Mouse (Mus musculus): ENCODE measurements around the gene Olfr102. TPM values are rescaled to one million over a fixed set of nuclear protein-coding genes. Genes with fewer than 3 reads are reported as not detected.

Gene Olfr102
- polyA plus RNA-seq, 1 experiment from 2014 or later = not detected

DNA sequence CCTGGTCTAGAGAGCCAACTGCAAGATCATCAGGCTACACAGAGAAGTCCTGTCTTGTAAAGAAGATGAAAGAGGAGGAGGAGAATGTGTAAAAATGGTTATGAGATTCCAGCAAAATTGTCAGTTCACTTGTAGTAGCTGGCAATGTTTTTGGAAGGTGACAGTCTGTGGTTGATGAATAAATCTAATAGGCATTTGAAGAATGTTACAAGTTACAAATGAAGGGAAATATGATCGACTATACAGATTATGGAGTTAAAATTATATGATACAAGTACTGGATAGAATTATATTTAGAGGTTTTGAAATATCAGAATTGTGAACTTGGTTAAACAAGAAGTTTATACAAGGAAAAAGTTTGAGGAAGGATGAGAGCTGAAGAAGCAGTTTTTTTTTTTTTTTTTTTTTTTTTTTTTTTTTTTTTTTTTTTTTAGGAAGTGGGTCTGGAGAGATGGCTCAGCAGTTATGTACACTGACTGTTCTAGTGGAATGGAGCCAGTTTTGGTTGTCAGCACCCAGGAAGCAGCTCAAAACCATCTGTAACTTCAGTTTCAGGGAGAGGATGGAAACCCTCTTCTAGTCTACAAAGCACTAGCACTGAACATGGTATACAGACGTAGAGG is 41.1 kb downstream of the Olfr102 start:
- H3K4me2 ChIP-seq (ENCODE audit: low read length) = no peak overlapping the region
- H3K36me3 ChIP-seq (ENCODE audit: control insufficient read depth, insufficient read depth) = no peaks in the 10 kb centered on the region
- H3K4me1 ChIP-seq (replicated peaks; ENCODE audit: control insufficient read depth, insufficient read depth, low read length) = no peaks in the 10 kb centered on the region
- H3K27ac ChIP-seq (ENCODE audit: low read length) = no peak overlapping the region
- 82% methylated on average over 2 of the region's 2 CpGs for WGBS
- H3K4me3 ChIP-seq (replicated peaks; ENCODE audit: low read length) = no peak overlapping the region
- H3K9ac ChIP-seq (replicated peaks; ENCODE audit: low read depth, low read length) = no peak overlapping the region
- no peaks in the 10 kb centered on the region for H3K27me3 ChIP-seq (replicated peaks; ENCODE audit: control insufficient read depth, insufficient read depth, low read length)
- H3K9me3 ChIP-seq (ENCODE audit: control insufficient read depth, low read length) = no peaks in the 10 kb centered on the region
- no peak for ATAC-seq

DNA sequence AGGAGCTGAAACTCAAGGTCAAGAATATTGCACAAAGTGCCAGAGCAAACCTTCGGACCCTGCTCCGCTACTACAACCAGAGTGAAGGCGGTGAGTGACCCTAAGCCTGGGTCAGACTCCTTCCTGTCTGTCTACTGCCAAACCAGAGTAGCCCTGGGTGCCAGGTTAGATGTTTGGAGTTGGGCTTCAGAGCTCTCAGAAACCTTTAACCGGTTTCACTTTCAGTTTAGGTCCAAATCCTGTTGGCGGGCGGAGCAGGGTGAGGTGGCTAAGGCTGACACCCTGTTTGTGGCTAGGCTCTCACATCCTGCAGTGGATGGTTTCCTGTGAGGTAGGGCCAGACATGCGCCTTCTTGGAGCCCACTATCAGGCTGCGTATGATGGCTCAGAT is 46.2 kb downstream of the Olfr102 start:
- Histone ChIP-seq H3K9ac (replicated peaks; ENCODE audit: low read depth, low read length) (no peak overlapping the region), H3K4me3 (replicated peaks; ENCODE audit: low read length) (peak overlapping the region; percentile 60), H3K36me3 (ENCODE audit: control insufficient read depth, insufficient read depth) (no peaks in the 10 kb centered on the region), H3K27me3 (replicated peaks; ENCODE audit: control insufficient read depth, insufficient read depth, low read length) (no peaks in the 10 kb centered on the region), H3K27ac (ENCODE audit: low read length) (no peak overlapping the region), H3K4me1 (replicated peaks; ENCODE audit: control insufficient read depth, insufficient read depth, low read length) (no peaks in the 10 kb centered on the region; the same call in 1 of the 2 replicates), H3K4me2 (ENCODE audit: low read length) (peak overlapping the region; percentile 91), H3K9me3 (ENCODE audit: control insufficient read depth, low read length) (no peaks in the 10 kb centered on the region)
- WGBS = 70% methylated on average over 8 of the region's 8 CpGs
- ATAC-seq = peak; percentile 13

DNA sequence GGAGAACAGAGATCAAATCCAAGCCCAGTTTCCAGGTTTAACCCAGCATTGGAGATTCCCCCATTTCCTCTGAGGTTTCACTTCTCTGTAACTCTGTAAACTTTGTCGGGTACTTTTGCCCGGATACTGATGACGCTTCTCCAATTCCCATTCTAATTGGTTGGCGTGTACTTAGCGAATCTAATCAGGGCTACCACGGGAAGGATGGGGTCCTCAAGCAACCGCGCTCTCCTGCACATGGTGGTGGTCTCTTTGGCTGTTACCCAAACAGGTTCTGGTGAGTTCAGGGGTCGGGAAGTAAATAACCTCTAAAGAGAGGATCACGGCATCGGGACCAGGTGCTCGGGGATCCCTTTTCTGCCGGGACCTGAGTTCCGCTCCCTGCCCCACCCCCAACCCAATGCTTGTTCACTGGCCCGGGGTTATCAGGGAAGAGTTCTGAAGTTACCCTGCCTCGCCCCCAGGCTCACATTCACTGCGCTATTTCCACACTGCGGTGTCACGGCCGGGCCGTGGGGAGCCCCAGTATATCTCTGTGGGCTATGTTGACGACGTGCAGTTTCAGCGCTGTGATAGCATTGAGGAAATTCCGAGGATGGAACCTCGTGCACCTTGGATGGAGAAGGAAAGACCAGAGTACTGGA is 46.7 kb downstream of the Olfr102 start, which contains the start of gene H2-M3:
Gene H2-M3, plus strand, starts transcription at position 163 of the 644 bp plus-strand sequence.
- peak within 1 kb of the TSS; percentile 91 for H3K4me2 ChIP-seq (ENCODE audit: low read length)
- 4% methylated on average over 26 of the region's 26 CpGs for WGBS
- H3K27me3 ChIP-seq (replicated peaks; ENCODE audit: control insufficient read depth, insufficient read depth, low read length) = no peaks in the 10 kb centered on the region
- no peaks in the 10 kb centered on the region for H3K36me3 ChIP-seq (ENCODE audit: control insufficient read depth, insufficient read depth)
- H3K9ac ChIP-seq (replicated peaks; ENCODE audit: low read depth, low read length) = peak within 1 kb of the TSS; percentile 55
- peak; percentile 100 for ATAC-seq
- H3K4me3 ChIP-seq (replicated peaks; ENCODE audit: low read length) = peak within 1 kb of the TSS; percentile 60
- H3K27ac ChIP-seq (ENCODE audit: low read length) = no peak within 1 kb of the TSS
- no peaks in the 10 kb centered on the region for H3K9me3 ChIP-seq (ENCODE audit: control insufficient read depth, low read length)
- H3K4me1 ChIP-seq (replicated peaks; ENCODE audit: control insufficient read depth, insufficient read depth, low read length) = no peaks in the 10 kb centered on the region; the same call in 1 of the 2 replicates

DNA sequence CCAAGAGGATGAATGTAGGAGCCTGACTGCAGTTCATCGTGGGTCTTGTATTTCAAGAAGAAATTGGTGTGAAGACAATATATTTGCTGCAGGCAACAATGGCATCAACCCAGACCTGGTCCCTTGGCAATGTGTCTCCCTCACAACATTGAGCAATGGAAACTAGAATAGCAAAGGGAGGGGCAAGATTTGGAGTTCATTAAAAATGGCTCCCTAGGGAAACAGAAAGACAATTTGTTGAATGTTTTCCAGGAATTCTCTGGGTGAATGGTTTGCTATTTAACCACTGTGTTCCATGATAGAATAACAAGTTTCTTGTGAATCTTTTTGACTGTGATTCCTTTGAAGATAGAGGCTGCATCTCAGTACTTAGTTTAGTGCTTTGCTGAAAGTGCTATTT is 53.2 kb downstream of the Olfr102 start, which contains the start of gene Olfr98:
Gene Olfr98, minus strand, starts transcription at position 124 of the 400 bp plus-strand sequence.
- WGBS = 79% methylated on average over 1 of the region's 1 CpGs
- Histone ChIP-seq H3K4me3 (replicated peaks; ENCODE audit: low read length) (no peak within 1 kb of the TSS), H3K27ac (ENCODE audit: low read length) (no peak within 1 kb of the TSS), H3K4me2 (ENCODE audit: low read length) (no peak within 1 kb of the TSS), H3K9ac (replicated peaks; ENCODE audit: low read depth, low read length) (no peak within 1 kb of the TSS), H3K36me3 (ENCODE audit: control insufficient read depth, insufficient read depth) (no peaks in the 10 kb centered on the region), H3K4me1 (replicated peaks; ENCODE audit: control insufficient read depth, insufficient read depth, low read length) (no peaks in the 10 kb centered on the region), H3K27me3 (replicated peaks; ENCODE audit: control insufficient read depth, insufficient read depth, low read length) (no peaks in the 10 kb centered on the region), H3K9me3 (ENCODE audit: control insufficient read depth, low read length) (no peaks in the 10 kb centered on the region)
- ATAC-seq = no peak

Other genes with a start within 250 kb of the Olfr102 start
- not detected in 2 replicates for gene Olfr90, start 228.6 kb downstream of the Olfr102 start, polyA plus RNA-seq (2015; fragmentation: Nextera tagmentation; extraction: Ambion mirVana)
- not detected in 2 replicates for gene Olfr91, start 218.8 kb downstream of the Olfr102 start, polyA plus RNA-seq (2015; fragmentation: Nextera tagmentation; extraction: Ambion mirVana)
- not detected in 2 replicates for gene Olfr92, start 197.0 kb downstream of the Olfr102 start, polyA plus RNA-seq (2015; fragmentation: Nextera tagmentation; extraction: Ambion mirVana)
- gene Olfr93, start 155.6 kb downstream of the Olfr102 start, polyA plus RNA-seq (2015; fragmentation: Nextera tagmentation; extraction: Ambion mirVana) = not detected in 2 replicates
- not detected in 2 replicates for gene Ubd, start 123.2 kb downstream of the Olfr102 start, polyA plus RNA-seq (2015; fragmentation: Nextera tagmentation; extraction: Ambion mirVana)
- not detected in 2 replicates for gene Olfr94, start 116.1 kb downstream of the Olfr102 start, polyA plus RNA-seq (2015; fragmentation: Nextera tagmentation; extraction: Ambion mirVana)
- gene Olfr95, start 103.9 kb downstream of the Olfr102 start, polyA plus RNA-seq (2015; fragmentation: Nextera tagmentation; extraction: Ambion mirVana) = not detected in 2 replicates
- gene Olfr96, start 96.9 kb downstream of the Olfr102 start, polyA plus RNA-seq (2015; fragmentation: Nextera tagmentation; extraction: Ambion mirVana) = not detected in 2 replicates
- gene Olfr97, start 79.7 kb downstream of the Olfr102 start, polyA plus RNA-seq (2015; fragmentation: Nextera tagmentation; extraction: Ambion mirVana) = not detected in 2 replicates
- not detected in 2 replicates for gene Olfr98, start 53.3 kb downstream of the Olfr102 start, polyA plus RNA-seq (2015; fragmentation: Nextera tagmentation; extraction: Ambion mirVana)
- 0.67 and 0.81 TPM in 2 replicates for gene H2-M3, start 46.8 kb downstream of the Olfr102 start, polyA plus RNA-seq (2015; fragmentation: Nextera tagmentation; extraction: Ambion mirVana)
- gene Olfr99, start 33.6 kb downstream of the Olfr102 start, polyA plus RNA-seq (2015; fragmentation: Nextera tagmentation; extraction: Ambion mirVana) = not detected in 2 replicates
- not detected in 2 replicates for gene Olfr101, start 12.7 kb downstream of the Olfr102 start, polyA plus RNA-seq (2015; fragmentation: Nextera tagmentation; extraction: Ambion mirVana)
- gene Olfr103, start 22.6 kb upstream of the Olfr102 start, polyA plus RNA-seq (2015; fragmentation: Nextera tagmentation; extraction: Ambion mirVana) = not detected in 2 replicates
- gene Olfr104-ps, start 42.5 kb upstream of the Olfr102 start, polyA plus RNA-seq (2015; fragmentation: Nextera tagmentation; extraction: Ambion mirVana) = not detected in 2 replicates
- not detected in 2 replicates for gene Olfr105-ps, start 62.0 kb upstream of the Olfr102 start, polyA plus RNA-seq (2015; fragmentation: Nextera tagmentation; extraction: Ambion mirVana)
- not detected in 2 replicates for gene Olfr106-ps, start 73.3 kb upstream of the Olfr102 start, polyA plus RNA-seq (2015; fragmentation: Nextera tagmentation; extraction: Ambion mirVana)
- not detected in 2 replicates for gene Olfr107, start 82.2 kb upstream of the Olfr102 start, polyA plus RNA-seq (2015; fragmentation: Nextera tagmentation; extraction: Ambion mirVana)
- gene Olfr108, start 128.4 kb upstream of the Olfr102 start, polyA plus RNA-seq (2015; fragmentation: Nextera tagmentation; extraction: Ambion mirVana) = not detected in 2 replicates
- gene Olfr109, start 141.9 kb upstream of the Olfr102 start, polyA plus RNA-seq (2015; fragmentation: Nextera tagmentation; extraction: Ambion mirVana) = not detected in 2 replicates
- gene H2-M2, start 166.5 kb upstream of the Olfr102 start, polyA plus RNA-seq (2015; fragmentation: Nextera tagmentation; extraction: Ambion mirVana) = not detected in 2 replicates
- not detected in 2 replicates for gene Olfr110, start 175.4 kb upstream of the Olfr102 start, polyA plus RNA-seq (2015; fragmentation: Nextera tagmentation; extraction: Ambion mirVana)
- gene Olfr111, start 191.0 kb upstream of the Olfr102 start, polyA plus RNA-seq (2015; fragmentation: Nextera tagmentation; extraction: Ambion mirVana) = not detected in 2 replicates